In the genomic region with DNA sequence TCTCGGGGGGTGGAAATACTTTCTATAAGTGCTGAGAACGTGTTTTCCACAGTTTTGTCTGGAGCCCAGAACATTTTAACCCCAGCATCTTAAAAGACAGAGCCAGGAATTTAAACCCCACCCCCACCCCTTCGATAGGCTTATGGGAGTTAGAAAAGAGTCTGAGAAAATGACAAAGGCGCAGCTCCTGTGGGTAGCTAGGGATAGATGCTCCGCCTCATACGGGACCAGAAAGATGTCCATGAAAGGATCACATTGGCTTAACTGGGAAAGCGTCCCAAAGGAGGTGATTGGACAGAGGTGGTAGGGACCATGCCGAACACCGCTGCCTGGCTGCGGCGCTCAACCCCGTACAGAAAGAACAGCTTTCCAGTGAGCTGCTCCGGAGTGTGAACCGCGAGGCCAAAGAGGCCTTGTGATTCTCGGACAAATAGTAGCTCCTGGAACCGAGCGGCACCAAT, we compare ENCODE assay signal across 8 mouse cellular contexts. TPM values are rescaled to one million over a fixed set of nuclear protein-coding genes. Genes with fewer than 3 reads are reported as not detected.
A peak's percentile ranks its signal among the peaks of the same experiment; 100 is the strongest.
DNase-seq lines count a peak whose midpoint lies in the region; ATAC-seq lines count a peak whose summit lies in the region.

No protein-coding gene starts in this region.

- peaks cover 18% of the 10 kb centered on the region; the same call in 1 of the 2 replicates for H3K27me3 ChIP-seq in embryonic facial prominence, embryonic 12.5 days
- H3K27me3 ChIP-seq in midbrain, embryonic 12.5 days, result peaks cover 29% of the 10 kb centered on the region

- no peaks in the 10 kb centered on the region for H3K9me3 ChIP-seq in embryonic facial prominence, embryonic 12.5 days
- no peaks in the 10 kb centered on the region for H3K9me3 ChIP-seq in midbrain, embryonic 12.5 days

- H3K36me3 ChIP-seq in embryonic facial prominence, embryonic 12.5 days, result no peaks in the 10 kb centered on the region
- no peaks in the 10 kb centered on the region for H3K36me3 ChIP-seq in midbrain, embryonic 12.5 days

- H3K27ac ChIP-seq in embryonic facial prominence, embryonic 12.5 days, result 0 out of 2 replicates have a peak overlapping the region, but pooled peaks have one; percentile 41
- H3K27ac ChIP-seq in midbrain, embryonic 12.5 days (replicated peaks), result peak overlapping the region; percentile 80

- DNase-seq in embryo, embryonic 10 days (ENCODE audit: low spot score), result peak; percentile 78
- no peak for DNase-seq in embryo, embryonic 9.5 days (ENCODE audit: extremely low spot score)
- peak; percentile 7 for DNase-seq in T-cell, adult 2 months (ENCODE audit: low spot score)
- peak; percentile 45 to 49 for DNase-seq in heart, postnatal 14 days
- DNase-seq in left cerebral cortex, adult 8-10 months (ENCODE audit: low spot score in 2 of 2), result peak; percentile 16 to 26
- DNase-seq in thymus, postnatal 0 days (ENCODE audit: low spot score), result peak; percentile 30

- H3K4me2 ChIP-seq in embryonic facial prominence, embryonic 12.5 days (replicated peaks), result peak overlapping the region; percentile 74
- H3K4me2 ChIP-seq in midbrain, embryonic 12.5 days (replicated peaks), result peak overlapping the region; percentile 81

- intact Hi-C loops in heart, postnatal 14 days (cut with DNase I), result loop anchor here (5.0 kb wide), 2 partner anchors 50 to 90 kb away; a partner anchor contains a TSS

- ATAC-seq in embryonic facial prominence, embryonic 12.5 days (ENCODE audit: insufficient number of reproducible peaks, insufficient read depth, low FRiP score, low TSS enrichment), result 0 out of 2 replicates have a peak, but pooled peaks have one; percentile 31
- peak; percentile 59 for ATAC-seq in midbrain, embryonic 12.5 days (ENCODE audit: low FRiP score, low read depth)

- WGBS in embryonic facial prominence, embryonic 12.5 days, result 1% methylated on average over 18 of the region's 18 CpGs
- under 1% methylated on average over 18 of the region's 18 CpGs for WGBS in midbrain, embryonic 12.5 days

- H3K4me3 ChIP-seq in embryonic facial prominence, embryonic 12.5 days, result peak overlapping the region; percentile 35
- peak overlapping the region; percentile 47 for H3K4me3 ChIP-seq in midbrain, embryonic 12.5 days

- peaks cover 18% of the 10 kb centered on the region; the same call in 1 of the 2 replicates for H3K4me1 ChIP-seq in embryonic facial prominence, embryonic 12.5 days
- peaks cover 22% of the 10 kb centered on the region for H3K4me1 ChIP-seq in midbrain, embryonic 12.5 days

- H3K9ac ChIP-seq in embryonic facial prominence, embryonic 12.5 days, result peak overlapping the region; percentile 49
- peak overlapping the region; percentile 52 for H3K9ac ChIP-seq in midbrain, embryonic 12.5 days (replicated peaks)

RNA-seq across cellular contexts. Expression of a gene that starts 50.6 kb away (rescaled TPM):
- polyA plus RNA-seq in embryonic facial prominence, embryonic 12.5 days (2016; fragmentation: Nextera tagmentation; extraction: Ambion mirVana), result 8.9 and 9.2 TPM in 2 replicates
- total RNA-seq in heart, postnatal 14 days (2021), result 10 to 100 TPM; 20.2 to 21.9 TPM
- total RNA-seq in left cerebral cortex, adult 8-10 months (2022), result 10 to 100 TPM; 28.1 to 37.5 (median 29.3) TPM
- polyA plus RNA-seq in midbrain, embryonic 12.5 days (2016; fragmentation: Nextera tagmentation; extraction: Ambion mirVana), result 21.4 and 23.0 TPM in 2 replicates
- polyA plus RNA-seq in thymus, postnatal 0 days (2015; fragmentation: Nextera tagmentation; extraction: Ambion mirVana), result 4.1 and 5.8 TPM in 2 replicates
